Mouse (Mus musculus) liver, embryonic 16.5 days (tissue): ENCODE results near the gene Evl. TPM values are rescaled to one million over a fixed set of nuclear protein-coding genes. Genes with fewer than 3 reads are reported as not detected.
A peak's percentile ranks its signal among the peaks of the same experiment; 100 is the strongest.

Source experiments
- ATAC-seq: fragments of 200-750 bp; cut with Nextera tagmentation; 2 replicates; pipeline ENCODE4 v1.8.0; 2017; ENCODE audit warnings: low read depth, mild to moderate bottlenecking, moderate number of reproducible peaks, moderate library complexity
- H3K27ac ChIP-seq: fragments of 300-500 bp; sonication (generic); 2 replicates; pipeline ENCODE4 v1.5.1; 2014; ENCODE audit warnings: mild to moderate bottlenecking, low read length
- H3K27me3 ChIP-seq: fragments of 300-500 bp; sonication (generic); 2 replicates; pipeline ENCODE4 v1.6.1; 2014; ENCODE audit warnings: low read depth, low read length, mixed read lengths; ENCODE audit not compliant: control insufficient read depth, insufficient read depth
- H3K36me3 ChIP-seq: fragments of 300-500 bp; sonication (generic); 2 replicates; pipeline ENCODE4 v1.6.1; 2014; ENCODE audit warnings: mild to moderate bottlenecking; ENCODE audit not compliant: control insufficient read depth, insufficient read depth
- H3K4me1 ChIP-seq: fragments of 300-500 bp; sonication (generic); 2 replicates; pipeline ENCODE4 v1.6.1; 2014; ENCODE audit warnings: low read depth, low read length, mixed read lengths; ENCODE audit not compliant: control insufficient read depth
- H3K4me2 ChIP-seq: fragments of 300-500 bp; sonication (generic); 2 replicates; pipeline ENCODE4 v1.6.1; 2014; ENCODE audit warnings: low read depth, low read length, mixed read lengths
- H3K4me3 ChIP-seq: fragments of 300-500 bp; sonication (generic); 2 replicates; pipeline ENCODE4 v1.5.1; 2014; ENCODE audit warnings: low read depth, mild to moderate bottlenecking, low read length
- H3K9ac ChIP-seq: fragments of 300-500 bp; sonication (generic); 2 replicates; pipeline ENCODE4 v1.6.1; 2014; ENCODE audit warnings: low read depth, low read length
- H3K9me3 ChIP-seq: fragments of 300-500 bp; sonication (generic); replicated peaks from 2 replicates; pipeline ENCODE4 v1.6.1; 2016; ENCODE audit warnings: low read length; ENCODE audit not compliant: control insufficient read depth
- WGBS: fragments of 180-500 bp; shearing (Covaris S2); extraction: QIAGEN DNeasy Blood & Tissue Kit; methylation state at CpG from one replicate; pipeline ENCODE4 v1.1.7; 2014; ENCODE audit not compliant: insufficient replicate concordance; 5-methylcytosine and 5-hydroxymethylcytosine counted together
- polyA plus RNA-seq: library from polyadenylated mRNA; unstranded; fragments of >200 nt; fragmentation: Nextera tagmentation; extraction: Ambion mirVana; gene quantifications from 2 replicates; pipeline ENCODE4 v1.2.1, GENCODE M21; 2015

Evl gene
- polyA plus RNA-seq, 1 experiment from 2014 or later: 8.0 TPM

GRCm38 (mm10) chr12:108536461-108536860 is 18.1 kb upstream of the Evl start:
- no peak for ATAC-seq
- no peak overlapping the region for H3K27ac ChIP-seq
- 55% methylated on average over 10 of the region's 10 CpGs for WGBS
- no peaks in the 10 kb centered on the region for H3K36me3 ChIP-seq
- H3K9me3 ChIP-seq: no peaks in the 10 kb centered on the region
- H3K4me3 ChIP-seq: no peak overlapping the region
- no peaks in the 10 kb centered on the region for H3K4me1 ChIP-seq
- no peak overlapping the region for H3K9ac ChIP-seq
- H3K27me3 ChIP-seq: no peaks in the 10 kb centered on the region
- H3K4me2 ChIP-seq: no peak overlapping the region

GRCm38 (mm10) chr12:108541088-108541487 is 13.4 kb upstream of the Evl start:
- 22% methylated on average over 6 of the region's 6 CpGs for WGBS
- no peak for ATAC-seq
- Histone ChIP-seq H3K9ac (no peak overlapping the region), H3K4me3 (no peak overlapping the region), H3K4me2 (no peak overlapping the region), H3K36me3 (no peaks in the 10 kb centered on the region), H3K9me3 (no peaks in the 10 kb centered on the region), H3K4me1 (no peaks in the 10 kb centered on the region), H3K27ac (no peak overlapping the region), H3K27me3 (no peaks in the 10 kb centered on the region)

GRCm38 (mm10) chr12:108546508-108547153 is 7.9 kb upstream of the Evl start:
- H3K27me3 ChIP-seq: no peaks in the 10 kb centered on the region
- H3K4me1 ChIP-seq: no peaks in the 10 kb centered on the region
- H3K9ac ChIP-seq: no peak overlapping the region
- H3K9me3 ChIP-seq: 0 out of 2 replicates have a peak, but pooled peaks cover 2% of the 10 kb centered on the region
- ATAC-seq: no peak
- H3K4me2 ChIP-seq: no peak overlapping the region
- no peaks in the 10 kb centered on the region for H3K36me3 ChIP-seq
- WGBS: 22% methylated on average over 10 of the region's 10 CpGs
- no peak overlapping the region for H3K4me3 ChIP-seq
- H3K27ac ChIP-seq: no peak overlapping the region

DNA sequence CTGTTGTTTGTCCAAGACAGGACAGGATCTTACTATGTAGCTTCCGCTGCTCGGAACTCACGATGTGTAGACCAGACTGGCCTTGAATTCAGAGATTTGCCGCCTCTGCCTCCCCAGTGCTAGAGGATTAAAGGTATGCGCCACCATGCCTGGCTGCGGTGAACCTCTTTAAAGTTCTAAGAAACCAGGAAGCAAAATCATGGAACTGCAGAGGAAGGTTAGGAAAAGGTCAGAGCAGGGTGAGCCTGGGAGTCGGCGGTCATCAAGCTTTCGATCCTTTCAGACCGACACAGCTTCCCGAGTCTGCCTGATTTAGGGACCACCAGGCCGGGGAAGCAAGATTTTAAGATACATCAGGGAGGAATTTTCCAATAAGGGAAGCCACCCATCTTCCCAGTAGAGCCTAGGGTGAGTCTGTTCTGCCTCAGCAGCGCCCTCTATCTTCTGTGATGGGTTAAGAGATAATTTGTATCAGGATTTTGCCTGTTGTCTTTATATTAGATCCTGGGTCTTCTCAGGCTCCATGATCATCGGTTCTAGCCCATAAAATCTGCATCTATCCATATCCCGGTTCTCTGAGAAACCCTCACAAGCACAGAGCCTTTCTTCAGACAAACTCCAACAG is 7.2 kb upstream of the Evl start:
- H3K27ac ChIP-seq: no peak overlapping the region
- no peak for ATAC-seq
- no peaks in the 10 kb centered on the region for H3K27me3 ChIP-seq
- H3K9ac ChIP-seq: no peak overlapping the region
- H3K9me3 ChIP-seq: 0 out of 2 replicates have a peak, but pooled peaks cover 2% of the 10 kb centered on the region
- no peak overlapping the region for H3K4me3 ChIP-seq
- no peaks in the 10 kb centered on the region for H3K4me1 ChIP-seq
- H3K36me3 ChIP-seq: no peaks in the 10 kb centered on the region
- H3K4me2 ChIP-seq: no peak overlapping the region
- WGBS: 59% methylated on average over 15 of the region's 15 CpGs

DNA sequence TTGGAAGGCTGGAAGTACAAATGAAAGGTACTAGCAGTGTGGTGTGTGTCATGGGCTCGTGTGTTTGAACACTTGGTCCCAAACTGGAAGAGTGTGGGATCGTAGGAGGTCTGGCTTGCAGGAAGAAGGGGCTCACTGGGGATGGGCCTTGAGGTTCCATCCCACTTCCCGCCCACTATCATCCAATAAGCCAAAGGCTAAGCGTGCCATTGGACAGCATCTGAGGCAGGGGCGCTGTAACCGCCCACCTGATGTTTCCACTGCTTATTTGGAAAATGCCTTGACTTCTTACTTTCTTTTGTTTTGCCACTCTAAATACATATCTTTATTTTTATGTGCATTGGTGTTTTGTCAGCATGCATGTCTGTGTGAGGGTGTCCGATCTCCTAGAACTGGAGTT is 2.8 kb upstream of the Evl start:
- no peak overlapping the region for H3K27ac ChIP-seq
- H3K36me3 ChIP-seq: no peaks in the 10 kb centered on the region
- H3K9me3 ChIP-seq: 0 out of 2 replicates have a peak, but pooled peaks cover 2% of the 10 kb centered on the region
- H3K4me3 ChIP-seq: no peak overlapping the region
- H3K4me1 ChIP-seq: no peaks in the 10 kb centered on the region; the same call in 1 of the 2 replicates
- no peak overlapping the region for H3K9ac ChIP-seq
- 62% methylated on average over 7 of the region's 7 CpGs for WGBS
- ATAC-seq: no peak
- peaks cover 34% of the 10 kb centered on the region for H3K27me3 ChIP-seq
- H3K4me2 ChIP-seq: no peak overlapping the region

DNA sequence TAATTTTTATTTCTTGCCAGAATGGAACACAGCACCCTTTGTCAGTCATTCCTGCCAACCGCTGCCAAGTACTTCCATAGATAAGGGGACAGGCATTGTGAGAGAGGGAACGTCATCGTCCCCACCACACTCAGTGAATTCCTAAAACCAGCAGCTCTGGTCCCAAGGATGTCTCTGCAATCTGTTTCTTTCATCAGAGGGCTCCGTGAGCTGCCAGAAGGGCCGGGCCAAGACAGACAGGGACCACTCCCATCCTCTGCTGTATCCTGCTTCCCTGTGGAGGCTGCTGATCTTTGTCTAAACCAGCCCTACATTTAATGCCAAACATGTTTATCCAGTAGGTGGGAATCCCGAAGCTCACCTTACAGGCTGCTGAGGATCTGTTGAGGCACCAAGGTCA is 1.4 kb upstream of the Evl start:
- no peak for ATAC-seq
- no peak overlapping the region for H3K4me2 ChIP-seq
- H3K4me3 ChIP-seq: no peak overlapping the region
- H3K36me3 ChIP-seq: no peaks in the 10 kb centered on the region
- 0 out of 2 replicates have a peak, but pooled peaks cover 2% of the 10 kb centered on the region for H3K9me3 ChIP-seq
- 39% methylated on average over 6 of the region's 6 CpGs for WGBS
- H3K4me1 ChIP-seq: no peaks in the 10 kb centered on the region; the same call in 1 of the 2 replicates
- peaks cover 37% of the 10 kb centered on the region for H3K27me3 ChIP-seq
- H3K9ac ChIP-seq: no peak overlapping the region
- no peak overlapping the region for H3K27ac ChIP-seq

DNA sequence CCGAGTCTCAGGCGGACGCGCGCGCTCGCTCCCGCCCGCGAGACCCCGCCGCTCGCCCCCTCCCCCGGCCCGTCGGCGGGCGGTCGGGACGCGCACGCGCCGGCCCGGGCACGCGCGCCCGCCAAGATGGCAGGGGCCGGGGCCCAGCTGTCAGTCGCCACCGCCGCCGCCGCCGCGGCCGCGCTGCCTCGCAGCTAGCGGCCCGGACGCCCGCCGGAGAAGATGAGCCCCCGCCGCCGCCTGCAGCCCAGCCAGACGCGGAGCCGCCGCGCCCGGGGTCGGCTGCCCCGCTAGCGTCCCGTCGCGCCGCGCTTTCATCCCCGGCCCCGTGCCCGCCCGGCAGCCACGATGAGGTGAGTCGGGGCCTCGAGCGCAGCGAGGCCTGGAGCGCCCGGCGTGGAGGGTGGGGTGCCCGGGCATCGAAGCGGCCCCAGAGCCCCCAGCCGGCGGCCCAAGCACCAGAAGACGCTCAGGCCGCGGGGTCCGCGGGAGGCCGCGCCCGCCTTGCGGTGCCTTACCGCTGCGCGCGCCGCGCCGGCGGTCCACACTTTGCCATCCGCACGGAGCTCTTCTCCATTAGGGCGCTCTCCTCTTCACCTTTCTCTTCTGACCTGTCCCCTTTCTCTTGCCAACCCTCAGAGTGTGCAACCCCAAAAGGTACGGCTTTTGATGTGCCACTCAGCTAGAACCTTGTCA is 489 bp downstream of the Evl start:
- under 1% methylated on average over 56 of the region's 100 CpGs for WGBS
- H3K27ac ChIP-seq: no peak overlapping the region
- H3K4me1 ChIP-seq: no peaks in the 10 kb centered on the region; the same call in 1 of the 2 replicates
- peak overlapping the region; percentile 33; the same call in 1 of the 2 replicates for H3K9ac ChIP-seq
- peak; percentile 47; the same call in 1 of the 2 replicates for ATAC-seq
- H3K4me3 ChIP-seq: peak overlapping the region; percentile 56
- H3K27me3 ChIP-seq: peaks cover 37% of the 10 kb centered on the region
- H3K4me2 ChIP-seq: peak overlapping the region; percentile 69
- H3K9me3 ChIP-seq: no peaks in the 10 kb centered on the region
- H3K36me3 ChIP-seq: no peaks in the 10 kb centered on the region

GRCm38 (mm10) chr12:108558194-108558593 is 3.7 kb downstream of the Evl start:
- Histone ChIP-seq H3K9ac (no peak overlapping the region), H3K27ac (no peak overlapping the region), H3K4me2 (no peak overlapping the region), H3K4me3 (no peak overlapping the region), H3K36me3 (no peaks in the 10 kb centered on the region), H3K27me3 (peaks cover 34% of the 10 kb centered on the region), H3K4me1 (no peaks in the 10 kb centered on the region; the same call in 1 of the 2 replicates), H3K9me3 (no peaks in the 10 kb centered on the region)
- no peak for ATAC-seq

- Histone ChIP-seq H3K9ac (no peak overlapping the region), H3K4me1 (no peaks in the 10 kb centered on the region), H3K27ac (no peak overlapping the region), H3K4me2 (no peak overlapping the region), H3K36me3 (no peaks in the 10 kb centered on the region), H3K27me3 (no peaks in the 10 kb centered on the region), H3K9me3 (no peaks in the 10 kb centered on the region), H3K4me3 (no peak overlapping the region)
- 68% methylated on average over 3 of the region's 3 CpGs for WGBS
- no peak for ATAC-seq
These were observed 8.7 kb downstream of the Evl start for GRCm38 (mm10) chr12:108563238-108563637.
